Mouse (Mus musculus) CD4-positive, CD25-positive, alpha-beta regulatory T cell, adult 9 weeks (primary cell): ENCODE measurements around the gene Aldh1a7. TPM values are rescaled to one million over a fixed set of nuclear protein-coding genes. Genes with fewer than 3 reads are reported as not detected.

Experiments used
- polyA plus RNA-seq: library from polyadenylated mRNA; unstranded; fragments of 100-300 nt; shearing (Covaris generic); gene quantifications from one replicate; pipeline ENCODE4 v1.2.1, GENCODE M21; 2017

Gene Aldh1a7
- not detected for polyA plus RNA-seq

DNA sequence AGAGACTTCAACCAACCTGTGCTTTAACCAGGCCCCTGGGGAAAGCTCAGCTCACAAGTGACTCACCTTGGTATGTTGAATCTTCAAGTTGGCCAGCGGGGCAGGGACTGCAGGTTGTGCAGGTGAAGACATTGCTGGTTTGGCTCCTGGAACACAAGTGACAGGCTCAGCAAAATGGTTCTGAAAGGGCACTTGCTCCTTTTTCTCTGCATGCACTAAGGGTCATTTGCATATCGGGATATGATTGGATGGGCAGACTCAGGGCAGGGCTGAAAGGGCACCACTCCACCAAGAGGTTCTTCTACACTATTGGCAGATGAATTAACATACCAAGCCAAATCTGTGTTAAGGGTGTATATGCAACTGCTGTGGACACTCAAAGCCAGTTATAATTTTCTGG lies at the start of gene Aldh1a7:
Aldh1a7 (minus strand) TSS at position 182 of the 400 bp plus-strand sequence.

Other genes starting within 250 kb of the Aldh1a7 start
- 0.14 TPM for gene Aldh1a1, start 234.8 kb downstream of the Aldh1a7 start, polyA plus RNA-seq
- gene Tmc1, start 226.6 kb upstream of the Aldh1a7 start, polyA plus RNA-seq, result not detected